Mouse (Mus musculus): ENCODE results near the gene Lyl1. TPM values are rescaled to one million over a fixed set of nuclear protein-coding genes. Genes with fewer than 3 reads are reported as not detected.
A peak's percentile ranks its signal among the peaks of the same experiment; 100 is the strongest.

Gene Lyl1
- polyA plus RNA-seq, 1 experiment from 2014 or later, result 3.4 TPM

DNA sequence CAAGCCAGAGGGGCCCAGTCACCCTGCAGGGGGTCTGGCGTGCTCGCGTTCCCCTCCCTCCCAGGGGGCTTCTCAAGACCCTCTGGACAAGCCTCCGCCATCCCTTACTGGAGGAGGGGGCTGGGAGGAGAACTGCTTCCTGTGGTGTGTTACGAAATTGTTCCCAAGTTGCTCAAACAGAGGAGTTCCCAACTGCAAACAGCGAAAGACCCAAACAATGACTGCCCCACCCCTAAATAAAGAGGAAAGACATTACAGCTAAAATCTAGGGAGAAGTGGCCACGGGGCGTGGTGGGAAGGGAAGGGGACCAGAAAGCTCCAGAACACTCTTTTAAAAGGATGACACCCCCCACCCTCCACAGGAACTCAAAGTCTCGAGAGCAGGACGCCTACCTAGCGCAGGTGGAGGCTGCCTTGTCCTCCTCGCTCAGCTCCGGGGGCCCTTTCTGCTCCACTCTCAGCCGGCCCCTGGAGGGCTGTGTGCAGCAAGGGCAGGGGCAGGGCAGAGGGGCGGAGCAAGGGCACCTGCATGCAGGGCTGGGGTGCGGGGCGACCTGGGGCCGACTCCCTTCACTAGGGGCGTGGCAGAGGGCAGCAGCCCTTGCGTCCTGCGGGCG, 6.1 kb downstream of the Lyl1 start:
- no peaks in the 10 kb centered on the region for H3K36me3 ChIP-seq (replicated peaks)
- H3K9ac ChIP-seq, result no peak overlapping the region
- ATAC-seq (replicated peaks), result no peak
- H3K4me2 ChIP-seq, result peak overlapping the region; percentile 27
- no peaks in the 10 kb centered on the region for H3K9me3 ChIP-seq
- WGBS, result 8% methylated on average over 22 of the region's 22 CpGs
- H3K4me3 ChIP-seq, result no peak overlapping the region
- H3K4me1 ChIP-seq, result peaks cover 67% of the 10 kb centered on the region
- peak overlapping the region; percentile 75 for H3K27ac ChIP-seq
- peaks cover 53% of the 10 kb centered on the region for H3K27me3 ChIP-seq (replicated peaks)

DNA sequence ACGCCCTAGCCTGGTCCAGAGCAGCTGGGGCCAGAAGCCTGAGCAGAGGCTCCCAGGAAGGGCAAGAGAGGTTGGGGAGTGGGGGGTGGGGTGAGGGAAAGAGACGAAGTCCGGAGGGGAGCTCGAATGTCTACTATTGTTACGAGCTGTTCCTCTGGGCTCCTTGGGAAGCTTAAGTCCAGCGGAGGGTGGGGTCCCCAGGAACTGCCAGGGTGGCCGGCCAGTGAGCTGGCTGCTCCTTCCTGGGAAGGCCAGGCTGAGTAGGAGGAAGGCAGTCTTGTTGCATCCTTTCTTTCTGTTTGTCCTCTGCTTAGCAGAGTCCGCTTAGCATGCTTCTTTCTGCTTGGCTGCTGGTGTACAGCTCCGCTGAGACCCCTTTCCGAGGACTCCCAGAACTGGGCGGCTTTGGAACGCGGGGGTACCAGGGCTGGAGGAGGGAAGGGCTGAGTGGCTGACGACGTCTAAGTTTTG, 6.8 kb downstream of the Lyl1 start:
- no peak overlapping the region for H3K9ac ChIP-seq
- H3K4me1 ChIP-seq, result peaks cover 72% of the 10 kb centered on the region
- H3K4me3 ChIP-seq, result no peak overlapping the region
- H3K4me2 ChIP-seq, result peak overlapping the region; percentile 23; the same call in 1 of the 2 replicates
- H3K27ac ChIP-seq, result peak overlapping the region; percentile 75
- peaks cover 45% of the 10 kb centered on the region for H3K27me3 ChIP-seq (replicated peaks)
- H3K9me3 ChIP-seq, result no peaks in the 10 kb centered on the region
- ATAC-seq (replicated peaks), result no peak
- no peaks in the 10 kb centered on the region for H3K36me3 ChIP-seq (replicated peaks)
- 2% methylated on average over 15 of the region's 15 CpGs for WGBS

DNA sequence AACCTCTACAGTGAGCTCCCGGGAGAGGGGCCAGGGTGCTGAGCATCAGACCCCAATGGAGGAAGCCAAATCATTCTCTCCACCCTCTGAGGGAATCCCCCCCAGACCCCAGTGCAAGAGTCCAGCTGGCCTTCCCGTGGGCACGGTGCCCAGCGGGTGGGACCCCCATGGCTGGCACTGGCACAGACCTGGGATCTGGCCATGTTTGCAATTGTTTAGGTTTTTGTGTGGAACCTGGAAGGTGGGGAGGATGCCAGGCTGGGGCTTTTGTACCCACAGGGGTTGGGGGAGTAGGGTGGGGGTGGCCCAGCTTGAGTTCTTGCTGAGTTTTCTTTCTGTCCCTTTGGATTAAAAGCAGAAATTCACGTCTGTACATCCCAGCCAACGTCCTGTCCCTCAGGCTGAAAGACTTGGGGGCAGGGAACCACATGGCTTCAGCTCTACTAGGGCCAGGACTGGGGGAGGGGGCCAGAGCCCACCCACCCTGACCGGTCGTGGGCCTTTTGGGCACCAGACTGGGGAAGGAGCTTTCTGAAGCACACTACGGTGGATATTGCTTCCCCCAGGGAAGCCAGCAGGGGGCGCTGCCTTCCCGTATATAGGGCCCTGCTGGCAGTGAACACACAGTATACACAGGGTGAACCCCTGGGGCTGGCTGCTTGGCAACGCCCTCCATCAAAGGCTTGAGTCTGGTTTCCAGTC, 7.7 kb downstream of the Lyl1 start:
- 12% methylated on average over 12 of the region's 12 CpGs for WGBS
- Histone ChIP-seq H3K4me3 (no peak overlapping the region), H3K9ac (no peak overlapping the region), H3K27me3 (replicated peaks) (peaks cover 38% of the 10 kb centered on the region), H3K4me2 (no peak overlapping the region), H3K4me1 (peaks cover 80% of the 10 kb centered on the region), H3K36me3 (replicated peaks) (no peaks in the 10 kb centered on the region), H3K27ac (peak overlapping the region; percentile 75), H3K9me3 (no peaks in the 10 kb centered on the region)
- ATAC-seq (replicated peaks), result peak; percentile 73

DNA sequence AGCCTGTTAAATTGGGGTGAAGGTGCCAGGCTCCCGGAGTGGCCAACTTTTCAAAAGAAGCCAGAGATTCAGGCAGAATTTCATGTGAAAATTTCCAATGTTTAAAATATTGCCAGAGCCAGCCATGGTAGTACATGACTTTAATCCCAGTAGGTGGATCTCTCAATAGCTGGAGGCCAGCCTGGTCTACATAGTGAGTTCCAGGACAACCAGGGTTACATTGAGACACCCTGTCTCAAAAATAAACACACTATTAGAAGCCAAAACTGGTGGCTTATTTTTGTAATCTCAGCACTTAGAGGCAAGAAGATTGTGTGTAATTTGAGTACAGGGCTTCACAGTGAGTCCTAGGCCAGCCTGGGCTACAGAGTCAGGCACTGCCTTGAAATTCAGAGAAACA, 8.7 kb downstream of the Lyl1 start:
- Histone ChIP-seq H3K27me3 (replicated peaks) (peaks cover 35% of the 10 kb centered on the region), H3K4me1 (peaks cover 78% of the 10 kb centered on the region), H3K27ac (peak overlapping the region; percentile 75), H3K4me2 (no peak overlapping the region), H3K36me3 (replicated peaks) (no peaks in the 10 kb centered on the region), H3K4me3 (no peak overlapping the region), H3K9me3 (no peaks in the 10 kb centered on the region), H3K9ac (no peak overlapping the region)
- ATAC-seq (replicated peaks), result no peak
- 94% methylated on average over 1 of the region's 1 CpGs for WGBS

DNA sequence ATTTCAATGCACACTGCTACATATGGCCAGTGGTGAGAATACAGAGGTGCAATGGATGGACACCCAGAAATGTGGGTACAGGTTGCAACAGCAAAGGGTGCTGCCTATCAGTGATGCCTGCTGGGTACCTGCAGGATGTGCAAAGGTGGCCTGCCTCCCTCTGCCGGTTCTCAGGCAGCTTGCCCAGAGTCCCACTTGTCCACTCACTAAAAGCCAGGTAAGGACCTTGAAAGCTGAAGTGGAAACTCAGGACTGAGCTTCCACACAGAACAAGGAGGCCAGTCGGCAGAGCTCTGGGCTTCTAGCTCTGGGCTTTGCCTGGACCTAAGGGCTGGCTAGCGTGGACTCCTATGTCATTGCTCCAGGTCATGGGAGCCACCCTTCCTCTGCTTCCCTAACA, 10.1 kb downstream of the Lyl1 start:
- Histone ChIP-seq H3K9me3 (no peaks in the 10 kb centered on the region), H3K9ac (no peak overlapping the region), H3K4me1 (peaks cover 75% of the 10 kb centered on the region), H3K36me3 (replicated peaks) (no peaks in the 10 kb centered on the region), H3K27me3 (replicated peaks) (peaks cover 27% of the 10 kb centered on the region), H3K27ac (peak overlapping the region; percentile 73), H3K4me3 (no peak overlapping the region), H3K4me2 (no peak overlapping the region)
- ATAC-seq (replicated peaks), result no peak
- 36% methylated on average over 3 of the region's 3 CpGs for WGBS

DNA sequence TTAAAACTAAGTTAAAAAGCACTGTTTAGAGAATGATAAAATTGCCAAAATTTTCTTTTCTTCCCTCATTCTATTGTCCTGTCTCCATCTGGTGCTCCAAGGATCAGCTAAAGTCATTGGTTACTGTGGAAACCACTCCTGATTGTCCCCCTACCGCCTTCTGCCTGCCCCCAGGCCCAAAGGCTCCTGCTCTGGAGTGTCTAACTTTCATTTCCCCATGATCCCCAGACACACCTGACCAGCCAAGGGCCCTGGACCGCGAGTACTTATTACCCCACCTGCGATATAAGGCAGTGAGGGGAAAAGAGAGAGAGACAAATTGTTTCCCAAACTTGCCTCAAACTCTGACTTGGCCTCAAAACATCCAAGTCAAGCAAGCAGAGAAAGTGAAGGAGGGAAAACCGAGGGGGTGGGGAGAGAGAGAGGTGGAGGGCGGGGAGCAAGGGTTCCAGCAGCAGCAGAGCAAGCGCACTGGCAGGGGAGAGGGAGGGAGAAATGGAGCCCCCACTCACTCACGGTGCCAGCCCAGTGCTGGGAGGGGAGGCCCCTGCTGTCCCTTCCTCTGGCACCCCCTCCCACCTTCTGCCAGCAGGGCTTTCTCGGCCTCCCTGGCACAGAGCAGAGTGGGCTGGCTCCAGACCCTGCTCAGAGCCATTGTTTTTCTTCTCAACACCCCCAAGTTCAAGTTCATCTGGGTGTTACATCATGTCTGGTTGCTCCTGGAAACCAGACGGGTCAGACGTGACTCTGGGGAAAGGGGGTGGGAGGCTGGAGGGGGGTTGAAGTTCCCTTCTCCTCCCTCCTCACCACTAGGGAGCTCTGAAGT, 10.9 kb downstream of the Lyl1 start:
- Histone ChIP-seq H3K4me1 (peaks cover 68% of the 10 kb centered on the region), H3K4me2 (no peak overlapping the region), H3K27ac (peak overlapping the region; percentile 73), H3K36me3 (replicated peaks) (no peaks in the 10 kb centered on the region), H3K27me3 (replicated peaks) (peaks cover 21% of the 10 kb centered on the region), H3K4me3 (no peak overlapping the region), H3K9ac (no peak overlapping the region), H3K9me3 (no peaks in the 10 kb centered on the region)
- WGBS, result 12% methylated on average over 11 of the region's 11 CpGs
- ATAC-seq (replicated peaks), result peak; percentile 79

DNA sequence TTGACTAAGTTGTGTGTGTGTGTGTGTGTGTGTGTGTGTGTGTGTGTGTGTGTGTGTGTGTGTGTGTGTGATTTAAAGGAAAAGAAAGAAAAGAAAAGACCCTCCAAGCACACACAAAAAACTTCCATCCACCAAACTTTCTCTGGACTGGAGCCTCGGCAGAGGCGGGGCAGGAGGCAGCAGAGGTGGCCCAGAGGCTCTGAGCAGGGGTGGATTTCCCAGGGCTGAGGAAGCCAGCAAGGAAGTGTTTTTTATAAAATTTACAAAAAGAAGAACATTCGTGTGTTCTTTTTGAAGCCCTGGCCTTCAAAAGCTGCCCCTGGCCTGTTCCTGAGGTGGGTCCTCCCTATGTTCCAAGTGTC, 11.5 kb downstream of the Lyl1 start:
- Histone ChIP-seq H3K4me1 (peaks cover 63% of the 10 kb centered on the region), H3K27ac (peak overlapping the region; percentile 78), H3K27me3 (replicated peaks) (peaks cover 15% of the 10 kb centered on the region), H3K9me3 (no peaks in the 10 kb centered on the region), H3K9ac (no peak overlapping the region), H3K36me3 (replicated peaks) (no peaks in the 10 kb centered on the region), H3K4me3 (no peak overlapping the region), H3K4me2 (no peak overlapping the region)
- no peak for ATAC-seq (replicated peaks)
- WGBS, result 7% methylated on average over 3 of the region's 3 CpGs

DNA sequence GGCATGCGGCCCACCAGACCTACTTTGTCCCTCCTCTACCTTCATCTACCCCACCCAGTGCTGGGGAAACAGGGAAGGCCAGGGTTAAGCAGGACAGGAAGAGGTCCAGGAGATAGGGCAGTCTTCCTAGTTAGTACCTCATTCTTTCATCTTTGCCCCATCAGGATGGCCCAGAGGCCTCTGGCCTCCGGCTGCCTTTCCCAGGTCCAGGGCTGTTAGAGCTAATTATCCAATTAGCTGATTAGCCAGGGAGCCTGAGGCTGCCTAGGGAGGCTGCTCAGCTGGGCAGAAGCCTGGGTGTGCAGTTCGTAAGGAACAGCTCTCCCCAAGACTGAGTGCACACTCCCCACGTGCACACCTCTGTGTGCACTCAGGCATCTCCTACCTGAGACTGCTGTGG, 12.1 kb downstream of the Lyl1 start:
- H3K36me3 ChIP-seq (replicated peaks), result no peaks in the 10 kb centered on the region
- H3K27ac ChIP-seq, result peak overlapping the region; percentile 78
- no peak overlapping the region for H3K9ac ChIP-seq
- H3K4me3 ChIP-seq, result no peak overlapping the region
- no peak overlapping the region for H3K4me2 ChIP-seq
- WGBS, result 49% methylated on average over 4 of the region's 4 CpGs
- peaks cover 57% of the 10 kb centered on the region for H3K4me1 ChIP-seq
- H3K9me3 ChIP-seq, result no peaks in the 10 kb centered on the region
- no peak for ATAC-seq (replicated peaks)
- peaks cover 10% of the 10 kb centered on the region for H3K27me3 ChIP-seq (replicated peaks)

DNA sequence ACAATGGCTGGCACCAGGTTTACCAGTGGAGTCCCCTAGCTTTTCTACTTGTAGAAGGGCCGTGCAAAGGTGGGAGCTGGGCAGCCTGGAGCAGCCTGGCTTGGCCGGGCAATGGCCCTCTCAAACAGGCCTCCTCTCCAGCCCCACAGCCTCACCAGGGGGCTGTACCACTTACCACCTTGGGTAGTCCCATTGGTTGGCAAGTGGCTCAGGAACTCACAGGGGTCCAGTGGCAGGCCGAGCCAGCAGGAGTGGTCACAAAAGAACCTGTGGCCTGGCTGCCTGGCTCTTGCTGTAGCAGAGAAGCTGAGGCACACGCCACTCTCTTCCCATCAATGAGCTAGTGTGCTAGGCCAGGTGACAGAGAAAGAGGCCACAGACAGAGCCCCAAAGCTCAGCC, 12.9 kb downstream of the Lyl1 start:
- ATAC-seq (replicated peaks), result no peak
- Histone ChIP-seq H3K27ac (peak overlapping the region; percentile 78), H3K4me3 (no peak overlapping the region), H3K9me3 (no peaks in the 10 kb centered on the region), H3K27me3 (replicated peaks) (peaks cover 5% of the 10 kb centered on the region; the same call in 1 of the 2 replicates), H3K9ac (no peak overlapping the region), H3K36me3 (replicated peaks) (no peaks in the 10 kb centered on the region), H3K4me2 (no peak overlapping the region), H3K4me1 (peaks cover 51% of the 10 kb centered on the region)
- 57% methylated on average over 4 of the region's 4 CpGs for WGBS

DNA sequence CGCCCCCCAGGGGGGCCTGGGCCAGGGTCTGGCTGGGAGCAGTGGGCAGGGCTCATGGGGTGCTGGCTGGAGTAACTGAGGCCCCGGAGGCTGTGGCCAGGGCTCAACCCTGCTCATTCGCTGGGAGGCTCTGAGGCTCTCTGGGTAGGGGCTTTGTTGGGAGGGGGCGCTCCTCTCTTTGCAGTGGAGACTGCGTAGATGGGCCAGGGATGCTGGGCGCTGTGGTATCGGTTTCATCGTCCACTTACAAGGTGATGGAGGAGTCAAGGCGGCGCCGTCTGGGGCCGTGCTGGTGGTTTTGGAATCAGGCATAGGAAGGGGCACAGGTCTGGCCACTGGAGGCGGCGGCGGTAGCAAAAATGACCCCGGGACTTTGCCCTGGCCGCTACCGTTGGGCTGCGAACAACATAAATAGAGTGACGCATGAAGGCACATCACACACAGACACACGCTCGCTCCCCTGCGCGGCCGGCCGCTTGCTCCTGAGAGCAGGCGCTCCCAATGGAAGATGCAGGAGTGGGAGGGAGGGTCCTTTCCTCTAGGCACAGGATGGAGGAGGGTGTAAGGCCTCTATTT, 14.7 kb downstream of the Lyl1 start:
- Histone ChIP-seq H3K36me3 (replicated peaks) (no peaks in the 10 kb centered on the region), H3K4me2 (peak overlapping the region; percentile 42), H3K9me3 (no peaks in the 10 kb centered on the region), H3K4me1 (peaks cover 38% of the 10 kb centered on the region), H3K4me3 (peak overlapping the region; percentile 19; the same call in 1 of the 2 replicates), H3K27me3 (replicated peaks) (peaks cover 5% of the 10 kb centered on the region; the same call in 1 of the 2 replicates), H3K9ac (peak overlapping the region; percentile 22; the same call in 1 of the 2 replicates), H3K27ac (peak overlapping the region; percentile 35; the same call in 1 of the 2 replicates)
- WGBS, result 7% methylated on average over 27 of the region's 27 CpGs
- ATAC-seq (replicated peaks), result no peak

DNA sequence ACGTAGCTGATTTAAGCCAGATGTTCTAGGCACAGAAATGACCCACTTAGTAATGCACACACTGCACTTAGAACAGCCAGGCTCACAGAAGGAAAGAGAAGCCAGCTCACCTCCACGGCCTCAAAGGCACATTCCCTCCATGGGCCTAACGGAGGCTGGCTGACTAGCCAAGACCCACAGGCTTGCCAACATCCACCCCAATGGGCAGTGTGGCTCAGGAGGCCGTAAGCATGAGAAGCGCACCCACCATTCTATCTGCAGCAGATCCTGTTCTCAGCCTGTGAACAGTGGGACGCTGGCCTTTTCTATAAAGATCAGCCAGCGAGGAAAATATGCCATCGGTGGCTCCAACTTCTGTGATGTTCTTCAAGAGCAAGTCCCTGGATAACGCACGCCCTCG, 15.5 kb downstream of the Lyl1 start:
- no peak for ATAC-seq (replicated peaks)
- peaks cover 5% of the 10 kb centered on the region; the same call in 1 of the 2 replicates for H3K27me3 ChIP-seq (replicated peaks)
- H3K4me1 ChIP-seq, result peaks cover 31% of the 10 kb centered on the region

DNA sequence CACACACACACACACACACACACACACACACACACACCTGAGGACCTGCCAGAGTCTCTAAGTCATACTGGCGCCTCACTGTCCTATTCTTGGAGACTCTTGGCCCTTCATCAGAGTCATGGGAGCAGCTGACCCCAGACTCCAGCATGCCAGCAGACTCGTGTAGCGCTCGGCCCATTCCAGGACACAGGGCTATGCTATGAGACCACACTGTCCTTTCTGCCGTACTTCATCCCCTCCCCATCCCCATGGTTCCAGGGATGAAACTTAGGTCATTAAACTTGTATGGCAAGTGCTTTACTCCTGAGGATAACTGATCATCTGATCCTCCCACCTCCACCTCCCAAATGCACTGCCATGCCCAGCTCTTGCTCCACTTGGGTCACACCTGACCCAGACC, 17.2 kb downstream of the Lyl1 start:
- Histone ChIP-seq H3K27ac (no peak overlapping the region), H3K4me3 (no peak overlapping the region), H3K9me3 (no peaks in the 10 kb centered on the region), H3K4me2 (no peak overlapping the region), H3K36me3 (replicated peaks) (no peaks in the 10 kb centered on the region), H3K9ac (no peak overlapping the region), H3K27me3 (replicated peaks) (peaks cover 5% of the 10 kb centered on the region; the same call in 1 of the 2 replicates), H3K4me1 (peaks cover 28% of the 10 kb centered on the region)
- no peak for ATAC-seq (replicated peaks)
- 92% methylated on average over 5 of the region's 5 CpGs for WGBS

More for the DNA sequence above, 15.5 kb downstream of the Lyl1 start:
- WGBS, result 83% methylated on average over 11 of the region's 11 CpGs
- Histone ChIP-seq H3K4me3 (no peak overlapping the region), H3K27ac (no peak overlapping the region), H3K36me3 (replicated peaks) (no peaks in the 10 kb centered on the region), H3K9ac (no peak overlapping the region), H3K9me3 (no peaks in the 10 kb centered on the region), H3K4me2 (no peak overlapping the region)
